Mouse (Mus musculus) liver, adult 2 months (tissue): ENCODE results near the gene Mitf.

ENCODE experiments used
- CTCF ChIP-seq: fragments of 200-500 bp; IDR thresholded peaks from 2 replicates; pipeline ENCODE4 v1.5.1; 2011; ENCODE audit warnings: low read depth, low read length, control low read depth
- POLR2A ChIP-seq: fragments of 200-500 bp; IDR thresholded peaks from 2 replicates; pipeline ENCODE4 v1.6.1; 2011; ENCODE audit warnings: low read length, control low read depth; ENCODE audit not compliant: insufficient read depth; ENCODE audit errors: extremely low read depth

- TF ChIP-seq POLR2A (no peak), CTCF (no peak)
Measured at GRCm38 (mm10) chr6:97854236-97854635, 47.4 kb downstream of the Mitf start.
